Mouse (Mus musculus) brain, adult 2 months (tissue): ENCODE measurements around the gene Sox14.
A peak's percentile ranks its signal among the peaks of the same experiment; 100 is the strongest.

ENCODE experiments used
- DNase-seq: peaks from one replicate; pipeline ENCODE4 v3.0.0; 2011; ENCODE audit warnings: low read depth, low spot score

Gene Sox14

DNA sequence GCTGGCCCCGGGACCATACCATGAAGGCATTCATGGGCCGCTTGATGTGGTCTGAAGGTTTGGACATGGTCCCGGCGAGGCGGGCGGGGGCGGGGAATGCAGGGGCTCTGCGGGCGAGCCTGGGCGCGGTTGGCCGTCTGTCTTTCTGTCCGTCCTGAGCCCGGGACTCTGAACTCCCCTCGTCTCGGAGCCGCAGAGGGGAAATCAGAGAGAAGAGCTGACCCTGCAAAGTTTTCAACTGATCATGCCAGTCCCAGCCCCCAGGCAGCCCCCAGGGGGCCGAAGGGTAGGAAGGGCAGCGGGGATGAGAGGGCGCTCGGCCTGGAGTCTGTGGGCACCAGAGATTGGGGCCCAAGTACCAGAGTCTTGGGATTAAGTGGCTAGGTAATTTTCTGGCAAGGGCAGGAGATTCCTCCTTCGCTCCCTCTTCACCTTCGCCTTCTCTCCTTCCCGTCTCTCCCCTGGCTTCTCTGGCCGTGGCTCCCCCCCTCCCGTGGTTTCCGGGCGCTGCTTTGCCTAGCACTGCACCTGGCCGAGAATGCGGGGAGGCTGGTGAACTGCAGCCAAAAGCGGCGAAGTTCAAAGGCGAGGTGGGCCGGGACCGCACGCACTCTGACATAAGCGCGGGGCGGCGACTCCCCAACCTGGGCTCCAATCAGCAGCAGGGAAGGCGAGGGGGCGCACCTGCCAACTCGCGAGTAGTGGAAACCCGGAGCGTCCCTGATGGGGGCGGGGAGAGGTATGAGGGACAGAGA, at the start of gene Sox14:
Gene Sox14, minus strand, starts transcription at position 553 of the 755 bp plus-strand sequence.
- DNase-seq: no peak

DNA sequence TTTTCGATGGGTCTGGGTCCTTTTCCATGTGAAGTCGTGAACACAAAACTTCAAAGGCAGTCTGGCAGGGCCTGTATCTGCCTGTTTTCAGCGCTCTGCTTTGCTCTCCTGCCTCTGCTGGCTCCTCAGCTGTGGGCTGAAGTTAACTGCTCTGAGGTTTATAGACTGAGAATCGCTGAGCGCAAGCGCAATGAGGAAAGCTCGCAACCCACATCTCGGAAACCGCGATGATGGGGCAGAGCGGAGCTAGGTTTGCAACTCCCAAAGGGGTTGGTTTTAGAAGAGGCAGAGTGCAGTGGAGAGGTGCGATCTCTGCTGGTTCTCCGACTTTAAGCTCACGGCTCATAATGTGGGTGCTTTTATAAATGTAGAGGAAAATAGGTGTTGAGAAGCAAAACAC, 3.3 kb upstream of the Sox14 start:
- DNase-seq: no peak

DNA sequence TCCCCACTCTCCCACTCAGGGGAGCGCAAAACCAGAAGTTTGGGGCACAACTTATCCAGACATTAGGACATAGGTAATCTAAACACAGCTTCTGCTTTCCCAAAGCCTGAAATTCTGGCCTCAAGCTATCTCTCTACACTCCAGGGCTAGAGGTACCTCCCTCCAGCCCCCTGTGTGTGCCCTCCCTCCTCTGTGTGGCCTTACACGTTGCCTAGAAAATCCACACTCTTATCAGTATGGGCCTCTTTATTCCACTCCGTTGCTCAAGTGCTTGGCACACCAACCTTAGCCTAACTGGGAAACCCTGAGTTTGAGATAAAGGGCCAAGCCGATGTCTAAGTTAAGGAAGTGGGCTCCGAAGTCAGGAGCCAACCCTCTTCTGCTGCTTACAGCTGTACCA, 2.6 kb upstream of the Sox14 start:
- DNase-seq: no peak

DNA sequence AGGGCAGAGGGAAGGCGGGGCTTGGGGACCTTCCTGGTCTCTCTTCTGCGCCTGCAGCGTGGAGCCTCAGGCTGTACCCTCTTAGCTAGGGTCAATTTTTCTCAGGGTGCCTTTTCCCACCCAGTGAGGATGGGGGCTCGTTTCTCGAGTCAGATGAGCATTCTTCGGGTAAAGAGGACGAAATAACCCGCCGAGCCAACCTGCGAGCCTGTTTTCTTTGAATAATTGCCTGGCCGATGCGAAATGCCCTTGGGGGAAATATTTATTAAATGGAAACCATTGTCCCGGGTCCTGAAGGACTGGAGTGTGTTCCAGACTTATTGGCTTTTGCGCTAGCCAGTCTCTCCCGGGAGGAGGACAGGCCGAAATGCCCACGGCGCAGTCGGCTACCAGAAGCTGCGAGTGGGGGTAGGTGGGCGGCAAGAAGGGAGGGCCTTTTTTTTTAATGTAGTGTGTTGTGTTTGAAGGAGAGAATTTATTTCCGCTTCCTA, 1.1 kb upstream of the Sox14 start:
- no peak for DNase-seq

- no peak for DNase-seq
Observed at GRCm38 (mm10) chr9:99876373-99877055, 544 bp upstream of the Sox14 start.

DNA sequence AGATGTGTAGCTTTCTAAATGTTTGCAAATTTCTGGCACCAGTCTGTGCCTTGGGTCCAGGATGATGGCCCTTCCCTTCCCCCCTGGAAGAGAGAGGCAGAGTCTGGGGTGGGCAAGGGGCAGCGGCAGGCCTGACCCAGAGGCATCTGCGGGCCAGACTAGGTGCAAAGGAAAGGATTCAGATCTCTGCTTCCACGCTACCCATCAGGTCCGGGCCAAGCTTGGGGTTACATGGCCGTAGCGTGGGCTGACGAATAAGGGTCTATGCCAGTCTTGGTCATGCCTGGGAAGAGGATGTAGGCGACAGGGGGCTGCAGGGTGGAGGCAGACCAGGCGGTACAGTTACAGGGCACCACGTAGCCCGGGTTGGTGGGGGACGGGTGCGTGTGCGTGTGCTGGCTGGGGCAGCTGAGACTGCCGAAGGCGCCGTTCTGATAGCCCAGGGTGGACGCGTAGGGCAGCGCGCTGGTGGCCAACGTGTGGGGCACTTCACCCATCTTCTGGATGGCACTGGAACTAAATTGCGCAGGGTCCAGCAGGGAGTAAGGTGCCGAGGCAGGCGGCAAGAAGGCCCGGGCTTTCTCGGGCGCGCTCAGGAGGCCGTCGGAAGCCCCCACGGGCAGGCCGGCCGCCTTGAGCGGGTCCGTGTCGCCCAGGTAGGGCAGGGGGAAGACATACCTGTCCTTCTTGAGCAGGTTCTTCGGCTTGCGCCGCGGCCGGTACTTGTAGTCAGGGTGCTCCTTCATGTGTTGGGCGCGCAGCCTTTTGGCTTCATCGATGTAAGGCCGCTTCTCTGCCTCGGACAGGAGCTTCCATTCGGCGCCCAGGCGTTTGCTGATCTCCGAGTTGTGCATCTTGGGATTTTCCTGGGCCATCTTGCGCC, 994 bp downstream of the Sox14 start:
- no peak for DNase-seq

GRCm38 (mm10) chr9:99873721-99874120, 2.2 kb downstream of the Sox14 start:
- DNase-seq: no peak

GRCm38 (mm10) chr9:99873116-99873620, 2.8 kb downstream of the Sox14 start:
- DNase-seq: no peak

DNA sequence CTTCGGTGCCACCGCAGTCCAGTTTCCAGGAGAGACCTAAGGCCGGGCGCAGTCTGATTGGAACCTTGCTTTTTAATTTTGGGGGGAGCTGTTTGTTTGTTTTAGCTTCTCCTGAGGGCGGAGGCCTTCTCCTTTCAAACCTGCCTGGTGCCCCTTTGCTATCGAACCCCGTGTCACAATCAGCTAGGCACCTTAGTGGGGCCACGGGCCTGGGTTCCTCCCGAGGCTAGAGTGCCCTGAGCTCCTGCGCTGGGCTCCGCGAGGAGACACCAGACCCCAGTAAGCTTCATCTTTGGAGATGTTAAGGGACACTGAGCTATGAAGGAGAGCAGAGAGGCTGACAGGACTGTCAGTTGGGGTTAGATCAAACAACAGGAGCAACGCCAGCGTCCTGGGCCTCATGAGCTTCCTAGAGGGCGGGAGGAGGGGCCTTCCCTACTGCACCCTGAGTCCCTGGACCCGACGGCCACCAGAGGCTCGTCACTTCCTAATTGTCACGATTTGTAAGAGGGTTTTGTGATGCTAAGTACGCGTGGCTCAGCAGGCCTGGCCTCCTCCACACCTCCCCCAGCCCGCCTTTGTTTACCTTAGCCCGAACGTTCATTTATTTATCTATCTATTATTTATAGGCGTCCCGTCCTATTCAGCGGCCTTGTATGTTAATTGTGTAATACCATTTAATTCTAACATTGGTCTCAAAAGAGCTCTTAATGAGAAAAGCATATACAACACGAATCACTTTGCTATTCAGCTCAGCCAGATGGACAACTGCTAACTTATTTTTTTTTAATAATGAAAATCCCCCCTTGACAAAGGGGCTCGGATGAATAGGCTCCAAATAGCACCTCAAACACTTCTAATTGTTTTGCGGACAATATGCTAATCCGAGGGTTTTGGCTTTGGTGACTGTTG, 3.5 kb downstream of the Sox14 start:
- DNase-seq: no peak

GRCm38 (mm10) chr9:99871556-99872203, 4.3 kb downstream of the Sox14 start:
- DNase-seq: no peak

GRCm38 (mm10) chr9:99870780-99871555, 5.0 kb downstream of the Sox14 start:
- DNase-seq: no peak

- no peak for DNase-seq
Observed at GRCm38 (mm10) chr9:99869936-99870779, 5.8 kb downstream of the Sox14 start.

GRCm38 (mm10) chr9:99869275-99869674, 6.7 kb downstream of the Sox14 start:
- no peak for DNase-seq

DNA sequence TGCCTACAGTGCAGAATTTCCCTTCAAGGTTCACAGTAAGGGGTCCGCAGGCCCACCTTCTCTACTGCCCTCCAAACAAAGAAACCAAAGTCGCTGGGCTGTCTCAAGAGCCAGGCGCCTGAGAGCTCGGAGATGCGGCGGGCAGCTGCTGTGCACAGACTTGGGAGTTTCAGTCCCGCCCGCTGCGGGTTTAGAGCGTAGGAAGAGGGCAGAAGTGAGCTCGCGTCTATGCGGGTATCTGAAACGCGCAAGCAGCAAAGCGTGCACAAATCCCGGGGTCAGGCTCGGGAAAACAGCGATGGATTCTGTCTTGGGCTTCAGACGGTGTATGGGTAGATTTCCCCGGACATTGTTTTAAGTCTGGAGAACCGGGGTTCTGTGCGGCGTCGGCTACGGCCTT, 7.4 kb downstream of the Sox14 start:
- DNase-seq: peak; percentile 23

GRCm38 (mm10) chr9:99868054-99868453, 7.9 kb downstream of the Sox14 start:
- DNase-seq: no peak

GRCm38 (mm10) chr9:99862936-99863335, 13.0 kb downstream of the Sox14 start:
- DNase-seq: no peak

DNA sequence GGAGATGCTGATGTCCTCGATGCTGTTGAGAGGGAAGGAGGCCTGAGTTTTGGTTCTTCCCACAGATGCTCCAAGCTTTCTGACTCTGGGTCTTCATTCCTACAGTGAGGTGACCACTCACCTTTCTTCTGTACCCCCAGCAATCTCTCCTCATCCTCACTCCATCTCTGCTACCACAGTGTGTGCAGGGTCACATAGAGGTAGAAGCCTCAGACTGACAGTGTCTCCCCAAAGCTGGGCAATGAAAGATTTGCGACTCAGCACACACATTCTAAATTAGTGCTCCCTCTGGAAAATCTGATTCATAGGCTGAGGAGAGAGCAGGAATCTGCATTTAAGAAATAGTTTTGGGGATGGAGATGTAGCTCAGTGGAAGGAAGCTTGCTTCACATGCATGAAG, 21.5 kb downstream of the Sox14 start:
- DNase-seq: no peak

DNA sequence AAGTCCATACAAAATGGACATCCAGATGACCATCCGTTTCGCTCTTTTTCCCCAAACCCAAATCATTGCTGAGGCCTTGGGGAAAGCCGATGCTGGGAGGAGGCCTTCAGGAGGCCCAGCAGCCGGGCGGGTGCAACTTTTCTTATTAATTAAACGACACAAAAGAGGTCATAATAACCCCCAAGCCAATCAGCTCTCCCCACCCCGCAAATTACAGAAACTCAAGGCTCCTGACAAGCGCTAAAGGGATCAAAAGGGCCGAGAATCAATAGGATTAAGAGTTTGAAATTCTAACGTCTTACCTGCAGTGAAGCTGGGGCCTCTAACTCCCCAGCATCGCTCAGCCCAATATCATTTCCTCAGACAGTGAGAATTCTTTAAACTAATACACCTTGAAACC, 22.6 kb downstream of the Sox14 start:
- no peak for DNase-seq

DNA sequence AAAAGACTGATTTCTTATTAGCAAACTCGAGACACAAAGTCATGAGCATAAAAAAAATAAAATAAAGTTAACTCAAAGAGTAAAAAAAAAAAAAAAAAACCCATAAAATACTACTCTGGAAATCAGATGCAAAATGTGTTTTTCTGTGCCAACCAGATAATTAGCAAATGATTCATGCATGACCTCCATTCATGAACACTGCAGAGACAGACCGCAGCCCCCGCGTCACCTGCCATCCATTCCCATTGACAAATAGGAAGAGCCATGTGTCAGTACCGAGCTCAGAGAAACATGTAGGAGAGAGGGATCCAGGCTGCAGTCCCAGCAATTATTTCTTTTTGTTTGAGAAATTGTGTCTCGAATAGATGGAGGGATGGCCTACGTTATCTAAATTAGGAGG, 25.6 kb downstream of the Sox14 start:
- DNase-seq: no peak
